Mouse (Mus musculus): ENCODE measurements around the gene Dnah10.

GRCm38 (mm10) chr5:124879251-124879650 is 154.4 kb downstream of the Dnah10 start:
- TF ChIP-seq CTCF (IDR thresholded peaks at IDR 0.05; ENCODE audit: borderline replicate concordance, insufficient read depth, low read length) (no peak), POLR2A (IDR thresholded peaks at IDR 0.05; ENCODE audit: low read depth, low read length) (no peak)
